Mouse (Mus musculus): Measurements from ENCODE around the gene Aig1. TPM values are rescaled to one million over a fixed set of nuclear protein-coding genes. Genes with fewer than 3 reads are reported as not detected.

Gene Aig1
- polyA plus RNA-seq, 1 experiment from 2014 or later: 14.0 TPM

DNA sequence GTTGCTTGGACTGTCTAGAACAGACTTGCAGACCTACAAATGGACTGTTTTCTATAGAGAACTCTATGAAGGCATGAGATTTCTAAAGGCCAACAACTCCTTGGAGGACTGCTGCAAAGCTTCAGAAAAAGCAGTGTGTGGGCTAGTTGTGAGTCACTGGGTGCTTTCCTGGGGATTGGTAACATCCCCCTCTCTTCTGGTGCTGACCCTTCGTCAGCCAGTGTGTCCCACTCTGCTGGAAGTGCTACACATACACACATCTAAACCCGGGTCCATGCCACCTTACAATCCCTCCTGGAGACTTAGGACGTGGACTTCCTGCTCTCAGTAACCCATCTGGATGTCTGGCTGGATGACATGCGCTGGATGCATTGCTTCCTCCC lies 6.2 kb upstream of the Aig1 start:
- Histone ChIP-seq H3K9me3 (peaks cover 6% of the 10 kb centered on the region; the same call in 1 of the 2 replicates), H3K9ac (replicated peaks) (no peak overlapping the region), H3K4me3 (replicated peaks) (no peak overlapping the region), H3K36me3 (no peaks in the 10 kb centered on the region), H3K4me1 (replicated peaks) (no peaks in the 10 kb centered on the region), H3K27ac (no peak overlapping the region), H3K27me3 (no peaks in the 10 kb centered on the region), H3K4me2 (no peak overlapping the region)
- WGBS: 68% methylated on average over 4 of the region's 4 CpGs
- no peak for ATAC-seq (ENCODE audit: insufficient number of reproducible peaks, insufficient read depth, low FRiP score, low TSS enrichment, low read depth)

DNA sequence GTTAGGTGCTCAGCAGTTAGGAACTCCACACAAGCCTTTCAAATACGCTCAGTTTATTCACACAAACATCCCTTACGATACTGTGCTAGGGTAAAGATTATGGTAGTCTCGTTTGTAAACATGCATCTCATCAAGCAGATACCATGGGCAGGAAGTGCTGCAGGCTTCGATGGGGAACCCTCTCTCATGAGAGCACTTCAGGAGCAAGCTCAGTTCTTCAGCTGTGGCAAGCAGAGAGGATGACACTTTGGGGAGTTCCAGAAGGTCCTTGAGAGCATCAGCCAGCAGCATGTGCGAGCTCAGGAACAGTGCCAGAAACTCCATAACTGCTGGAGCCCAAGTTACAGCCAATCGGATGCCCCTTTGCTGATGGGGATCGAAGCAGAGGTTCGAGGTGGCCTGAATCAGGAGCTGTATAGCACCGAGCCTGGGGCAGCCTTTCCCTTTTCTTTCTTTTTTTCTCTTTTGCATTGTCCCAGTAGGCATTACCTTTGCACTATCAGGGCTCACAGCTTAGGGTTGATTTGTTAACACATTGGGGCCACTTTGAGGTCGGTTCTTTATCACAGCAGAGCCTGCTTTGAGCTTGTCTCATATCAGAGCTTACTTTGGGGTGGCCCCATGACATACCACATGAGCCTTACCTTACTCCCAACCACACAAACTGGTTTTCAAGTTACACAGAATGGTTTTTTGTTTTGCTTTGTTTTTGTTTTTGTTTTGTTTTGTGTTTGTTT lies 5.7 kb upstream of the Aig1 start:
- ATAC-seq (ENCODE audit: insufficient number of reproducible peaks, insufficient read depth, low FRiP score, low TSS enrichment, low read depth): no peak
- H3K9ac ChIP-seq (replicated peaks): no peak overlapping the region
- H3K27ac ChIP-seq: no peak overlapping the region
- H3K9me3 ChIP-seq: peaks cover 6% of the 10 kb centered on the region; the same call in 1 of the 2 replicates
- no peak overlapping the region for H3K4me2 ChIP-seq
- H3K27me3 ChIP-seq: no peaks in the 10 kb centered on the region
- H3K4me1 ChIP-seq (replicated peaks): no peaks in the 10 kb centered on the region; the same call in 1 of the 2 replicates
- H3K4me3 ChIP-seq (replicated peaks): no peak overlapping the region
- no peaks in the 10 kb centered on the region for H3K36me3 ChIP-seq
- 78% methylated on average over 10 of the region's 10 CpGs for WGBS

DNA sequence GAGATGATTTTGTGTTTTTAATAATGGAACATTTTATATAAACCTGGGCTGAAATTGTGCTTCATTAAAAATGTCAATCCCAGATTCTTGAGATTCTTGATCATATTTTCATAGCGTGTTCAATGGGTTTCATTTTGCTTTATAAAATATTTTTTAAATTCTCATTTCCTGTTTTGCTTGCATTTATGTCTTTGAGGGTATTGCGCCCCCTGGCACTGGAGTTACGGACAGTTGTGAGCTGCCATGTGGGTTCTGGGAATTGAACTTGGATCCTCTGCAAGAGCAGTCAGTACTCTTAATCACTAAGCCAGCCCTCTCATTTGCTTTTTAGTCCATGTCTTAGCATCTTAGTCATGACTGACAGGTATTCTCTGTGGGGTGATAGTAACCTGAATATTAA lies 1.8 kb upstream of the Aig1 start:
- Histone ChIP-seq H3K4me2 (no peak overlapping the region), H3K4me3 (replicated peaks) (no peak overlapping the region), H3K9me3 (peaks cover 6% of the 10 kb centered on the region; the same call in 1 of the 2 replicates), H3K27me3 (peaks cover 6% of the 10 kb centered on the region; the same call in 1 of the 2 replicates), H3K9ac (replicated peaks) (no peak overlapping the region), H3K36me3 (no peaks in the 10 kb centered on the region), H3K4me1 (replicated peaks) (no peaks in the 10 kb centered on the region; the same call in 1 of the 2 replicates), H3K27ac (no peak overlapping the region)
- no peak for ATAC-seq (ENCODE audit: insufficient number of reproducible peaks, insufficient read depth, low FRiP score, low TSS enrichment, low read depth)
- WGBS: 82% methylated on average over 3 of the region's 3 CpGs

DNA sequence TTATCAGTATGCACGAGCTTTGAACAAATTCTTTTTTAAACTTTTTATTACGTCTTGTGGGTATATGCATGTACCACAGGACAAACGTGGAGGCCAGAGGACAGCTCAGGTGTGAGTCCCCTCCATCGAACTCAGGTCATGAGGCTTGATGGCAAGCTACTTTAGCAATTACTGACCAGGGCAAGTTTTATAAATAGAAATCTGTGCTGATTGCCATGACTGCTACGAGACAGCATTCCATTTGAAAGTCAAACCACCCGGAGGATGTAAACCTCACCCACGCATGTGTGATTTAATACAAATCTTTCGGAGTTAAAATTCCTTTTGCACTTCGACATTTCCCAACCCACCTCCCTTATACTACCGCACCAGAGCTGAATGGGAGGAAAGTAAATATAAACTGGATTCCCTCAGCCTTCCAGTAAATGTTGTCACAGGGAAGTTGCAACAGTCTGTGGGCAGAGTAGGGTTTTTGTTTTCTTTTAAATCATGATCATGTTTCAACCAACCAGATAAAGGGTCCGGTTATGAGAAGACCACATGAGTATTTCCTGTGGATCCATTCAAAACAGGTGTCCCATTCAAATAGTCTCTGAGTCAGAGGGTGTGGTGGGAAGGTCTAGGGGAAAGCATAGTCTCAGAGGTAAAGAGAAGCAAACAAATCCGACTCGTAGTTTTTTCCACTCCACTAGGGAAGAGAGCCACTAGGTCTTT lies 699 bp upstream of the Aig1 start:
- no peaks in the 10 kb centered on the region for H3K36me3 ChIP-seq
- no peak overlapping the region for H3K9ac ChIP-seq (replicated peaks)
- 43% methylated on average over 13 of the region's 13 CpGs for WGBS
- peak overlapping the region; percentile 73 for H3K4me3 ChIP-seq (replicated peaks)
- H3K27ac ChIP-seq: no peak overlapping the region
- ATAC-seq (ENCODE audit: insufficient number of reproducible peaks, insufficient read depth, low FRiP score, low TSS enrichment, low read depth): no peak; the same call in 1 of the 2 replicates
- H3K4me2 ChIP-seq: peak overlapping the region; percentile 81
- H3K4me1 ChIP-seq (replicated peaks): no peaks in the 10 kb centered on the region; the same call in 1 of the 2 replicates
- H3K27me3 ChIP-seq: peaks cover 6% of the 10 kb centered on the region; the same call in 1 of the 2 replicates
- H3K9me3 ChIP-seq: peaks cover 6% of the 10 kb centered on the region; the same call in 1 of the 2 replicates

DNA sequence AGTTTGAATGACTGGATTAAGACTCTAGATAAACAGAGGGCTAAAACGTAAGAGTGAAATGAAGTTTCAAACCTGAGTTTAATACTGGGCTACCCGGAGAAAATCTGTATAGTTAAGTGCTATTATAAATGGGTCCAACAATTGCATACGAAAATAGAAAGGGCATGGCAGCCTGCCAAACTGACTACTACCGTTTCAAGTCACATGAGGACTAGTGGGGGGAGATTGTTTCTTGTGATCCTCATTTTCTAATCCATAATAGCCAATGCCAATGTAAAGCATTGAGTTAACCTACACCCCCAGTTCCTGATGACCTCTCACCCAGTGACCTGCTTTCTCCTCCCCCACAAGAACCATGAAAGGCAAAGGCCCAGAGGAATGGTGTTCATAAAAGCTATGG lies 2.4 kb downstream of the Aig1 start:
- no peak overlapping the region for H3K27ac ChIP-seq
- no peak for ATAC-seq (ENCODE audit: insufficient number of reproducible peaks, insufficient read depth, low FRiP score, low TSS enrichment, low read depth)
- peaks cover 5% of the 10 kb centered on the region for H3K4me1 ChIP-seq (replicated peaks)
- no peak overlapping the region for H3K4me3 ChIP-seq (replicated peaks)
- no peaks in the 10 kb centered on the region for H3K36me3 ChIP-seq
- 72% methylated on average over 4 of the region's 4 CpGs for WGBS
- H3K9me3 ChIP-seq: no peaks in the 10 kb centered on the region
- peaks cover 6% of the 10 kb centered on the region; the same call in 1 of the 2 replicates for H3K27me3 ChIP-seq
- no peak overlapping the region for H3K9ac ChIP-seq (replicated peaks)
- H3K4me2 ChIP-seq: no peak overlapping the region

DNA sequence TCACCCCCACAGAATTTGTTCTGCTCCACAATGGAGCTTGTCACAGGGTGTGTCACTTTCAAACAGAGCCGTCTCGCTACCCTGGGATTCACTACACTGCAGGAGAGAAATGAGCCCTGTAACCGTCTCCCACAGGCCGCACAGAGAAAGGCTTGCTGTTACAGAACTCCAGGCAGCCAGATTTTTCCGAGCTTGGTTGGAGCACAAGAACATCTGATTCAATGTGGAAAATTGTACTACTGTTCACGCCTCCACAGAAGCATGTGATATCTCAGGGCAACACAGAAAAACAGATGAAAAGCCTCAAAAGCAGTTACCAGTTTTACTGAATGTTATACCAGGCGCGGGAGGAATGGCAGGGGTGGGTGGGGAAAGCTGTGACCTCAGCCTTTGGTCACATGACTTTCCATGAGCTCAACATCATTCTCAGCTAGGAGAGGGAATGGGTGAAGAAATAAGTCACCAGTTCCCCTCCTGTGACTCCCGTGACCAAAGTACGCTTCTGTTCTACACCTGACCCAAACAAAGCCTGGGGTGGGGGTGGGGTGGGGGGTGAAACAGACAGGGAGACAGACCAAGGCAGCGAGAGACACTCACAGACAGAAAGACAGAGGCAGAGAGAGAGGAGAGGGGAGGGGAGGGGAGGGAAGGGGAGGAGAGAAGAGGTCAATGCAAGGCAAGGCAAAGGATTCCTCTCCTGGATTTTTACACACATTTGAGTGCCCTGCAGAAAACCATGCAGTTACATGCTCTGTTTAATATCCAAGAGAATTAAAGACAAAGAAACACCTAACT lies 7.5 kb downstream of the Aig1 start:
- Histone ChIP-seq H3K9me3 (no peaks in the 10 kb centered on the region), H3K4me3 (replicated peaks) (no peak overlapping the region; the same call in 1 of the 2 replicates), H3K36me3 (no peaks in the 10 kb centered on the region), H3K9ac (replicated peaks) (no peak overlapping the region), H3K27me3 (no peaks in the 10 kb centered on the region), H3K4me2 (peak overlapping the region; percentile 34), H3K4me1 (replicated peaks) (peaks cover 12% of the 10 kb centered on the region), H3K27ac (no peak overlapping the region)
- ATAC-seq (ENCODE audit: insufficient number of reproducible peaks, insufficient read depth, low FRiP score, low TSS enrichment, low read depth): no peak
- WGBS: 27% methylated on average over 11 of the region's 11 CpGs

DNA sequence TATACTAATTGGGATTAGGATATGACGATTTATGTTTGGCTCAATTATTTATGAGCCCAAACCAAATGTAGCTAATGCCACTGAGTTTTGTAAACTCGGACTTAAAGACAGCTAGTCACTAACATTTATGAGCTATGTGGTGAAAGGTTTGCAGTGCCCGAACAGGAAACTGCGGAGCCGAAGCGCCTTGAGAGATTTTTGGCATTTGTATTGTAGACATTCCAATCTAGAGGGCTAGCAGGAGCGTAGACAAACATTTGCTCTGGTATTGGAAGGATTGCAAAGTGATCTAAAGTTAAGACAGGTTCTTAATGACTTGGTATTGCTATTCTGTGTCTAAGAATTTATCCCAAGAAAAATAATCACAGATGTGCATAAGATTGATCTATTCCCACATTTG lies 12.3 kb downstream of the Aig1 start:
- Histone ChIP-seq H3K9me3 (no peaks in the 10 kb centered on the region), H3K27ac (no peak overlapping the region), H3K27me3 (no peaks in the 10 kb centered on the region), H3K4me2 (no peak overlapping the region), H3K4me1 (replicated peaks) (peaks cover 17% of the 10 kb centered on the region; the same call in 1 of the 2 replicates), H3K4me3 (replicated peaks) (no peak overlapping the region), H3K36me3 (no peaks in the 10 kb centered on the region), H3K9ac (replicated peaks) (no peak overlapping the region)
- 61% methylated on average over 7 of the region's 7 CpGs for WGBS
- ATAC-seq (ENCODE audit: insufficient number of reproducible peaks, insufficient read depth, low FRiP score, low TSS enrichment, low read depth): no peak

- H3K4me1 ChIP-seq (replicated peaks): peaks cover 16% of the 10 kb centered on the region; the same call in 1 of the 2 replicates
- no peak for ATAC-seq (ENCODE audit: insufficient number of reproducible peaks, insufficient read depth, low FRiP score, low TSS enrichment, low read depth)
- no peak overlapping the region for H3K27ac ChIP-seq
- H3K27me3 ChIP-seq: no peaks in the 10 kb centered on the region
- H3K36me3 ChIP-seq: no peaks in the 10 kb centered on the region
- H3K9me3 ChIP-seq: no peaks in the 10 kb centered on the region
- no peak overlapping the region for H3K9ac ChIP-seq (replicated peaks)
- 78% methylated on average over 7 of the region's 7 CpGs for WGBS
- H3K4me3 ChIP-seq (replicated peaks): no peak overlapping the region
- no peak overlapping the region for H3K4me2 ChIP-seq
Measured at GRCm38 (mm10) chr10:13855969-13856368, 12.8 kb downstream of the Aig1 start.

GRCm38 (mm10) chr10:13855111-13855510 lies 13.7 kb downstream of the Aig1 start:
- Histone ChIP-seq H3K36me3 (no peaks in the 10 kb centered on the region), H3K4me2 (no peak overlapping the region), H3K9ac (replicated peaks) (no peak overlapping the region), H3K9me3 (no peaks in the 10 kb centered on the region), H3K27me3 (no peaks in the 10 kb centered on the region), H3K4me1 (replicated peaks) (peaks cover 20% of the 10 kb centered on the region; the same call in 1 of the 2 replicates), H3K27ac (no peak overlapping the region), H3K4me3 (replicated peaks) (no peak overlapping the region)
- 83% methylated on average over 3 of the region's 3 CpGs for WGBS
- ATAC-seq (ENCODE audit: insufficient number of reproducible peaks, insufficient read depth, low FRiP score, low TSS enrichment, low read depth): no peak

- Histone ChIP-seq H3K4me1 (replicated peaks) (peaks cover 23% of the 10 kb centered on the region; the same call in 1 of the 2 replicates), H3K27ac (0 out of 2 replicates have a peak overlapping the region, but pooled peaks have one; percentile 31), H3K9ac (replicated peaks) (no peak overlapping the region), H3K9me3 (no peaks in the 10 kb centered on the region), H3K4me3 (replicated peaks) (no peak overlapping the region), H3K27me3 (no peaks in the 10 kb centered on the region), H3K4me2 (0 out of 2 replicates have a peak overlapping the region, but pooled peaks have one; percentile 23), H3K36me3 (no peaks in the 10 kb centered on the region)
- WGBS: 22% methylated on average over 3 of the region's 3 CpGs
- no peak for ATAC-seq (ENCODE audit: insufficient number of reproducible peaks, insufficient read depth, low FRiP score, low TSS enrichment, low read depth)
Measured at GRCm38 (mm10) chr10:13850071-13850470, 18.7 kb downstream of the Aig1 start.

DNA sequence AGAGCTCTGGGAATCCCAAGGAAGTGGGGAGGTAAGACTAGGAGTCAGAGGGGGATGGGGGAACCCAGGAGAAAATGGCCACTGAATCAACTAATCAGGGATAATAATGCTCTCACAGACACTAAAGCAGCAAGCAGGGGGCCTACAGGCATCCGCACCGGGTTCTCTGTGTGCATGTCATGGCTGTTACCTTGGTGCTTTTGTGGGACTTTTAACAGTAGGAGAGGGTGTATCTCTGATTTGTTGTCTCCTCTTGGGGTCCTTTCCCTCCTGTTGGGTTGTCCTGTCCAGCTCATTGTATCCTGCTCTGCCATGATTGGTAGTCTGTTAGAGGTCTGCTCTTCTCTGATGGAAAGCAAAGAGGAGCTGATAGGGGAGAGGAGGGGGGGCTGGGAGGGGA lies 19.6 kb downstream of the Aig1 start:
- Histone ChIP-seq H3K4me3 (replicated peaks) (no peak overlapping the region), H3K9ac (replicated peaks) (no peak overlapping the region), H3K36me3 (no peaks in the 10 kb centered on the region), H3K27me3 (no peaks in the 10 kb centered on the region), H3K9me3 (no peaks in the 10 kb centered on the region), H3K4me2 (no peak overlapping the region), H3K27ac (no peak overlapping the region), H3K4me1 (replicated peaks) (peaks cover 23% of the 10 kb centered on the region; the same call in 1 of the 2 replicates)
- no peak for ATAC-seq (ENCODE audit: insufficient number of reproducible peaks, insufficient read depth, low FRiP score, low TSS enrichment, low read depth)
- 59% methylated on average over 2 of the region's 2 CpGs for WGBS
